9 mouse cellular contexts compared by ENCODE assay signal in genomic region chr16:34262731-34263460, GRCm38 (mm10).
A peak's percentile ranks its signal among the peaks of the same experiment; 100 is the strongest.
DNase-seq lines count a peak whose midpoint lies in the region; ATAC-seq lines count a peak whose summit lies in the region.
"Had no signal": no experiment of that assay in that cellular context is flagged by ENCODE, and none has a peak within 500 bp of the region (broad histone marks: within the 10 kb centered on the region; RNA-seq: fewer than 3 reads in every experiment).

No protein-coding gene starts in this region.

- ATAC-seq in neural tube, embryonic 11.5 days (ENCODE audit: insufficient read depth, low FRiP score, low TSS enrichment): no peak
- no peak for ATAC-seq in neural tube, embryonic 15.5 days (ENCODE audit: low FRiP score)
- ATAC-seq in intestine, embryonic 15.5 days: peak; percentile 77
- ATAC-seq in megakaryocyte, adult 5-6 weeks (ENCODE audit: poor library complexity, severe bottlenecking): no peak

- no peak overlapping the region for H3K9ac ChIP-seq in neural tube, embryonic 11.5 days (ENCODE audit: low read length)
- H3K9ac ChIP-seq in neural tube, embryonic 15.5 days (replicated peaks): no peak overlapping the region
- no peak overlapping the region for H3K9ac ChIP-seq in intestine, embryonic 15.5 days

- no peaks in the 10 kb centered on the region for H3K27me3 ChIP-seq in neural tube, embryonic 11.5 days (ENCODE audit: control insufficient read depth, insufficient read depth, low read length)
- H3K27me3 ChIP-seq in neural tube, embryonic 15.5 days (replicated peaks): 0 out of 2 replicates have a peak, but pooled peaks cover 6% of the 10 kb centered on the region
- no peaks in the 10 kb centered on the region for H3K27me3 ChIP-seq in intestine, embryonic 15.5 days (replicated peaks)

- peak; percentile 24 for DNase-seq in adrenal gland, postnatal 25 days
- no peak for DNase-seq in adrenal gland, adult 8-10 months
- peak; percentile 31 for DNase-seq in neural tube, embryonic 11.5 days (ENCODE audit: low spot score)
- peak; percentile 86 for DNase-seq in right cerebral cortex, adult 18-20 months
- no peak for DNase-seq in spleen, adult 12 weeks (ENCODE audit: low spot score)

- H3K27ac ChIP-seq in neural tube, embryonic 11.5 days (ENCODE audit: low read depth, low read length): no peak overlapping the region
- H3K27ac ChIP-seq in neural tube, embryonic 15.5 days (replicated peaks): no peak overlapping the region
- H3K27ac ChIP-seq in intestine, embryonic 15.5 days: no peak overlapping the region
- H3K27ac ChIP-seq: macrophage had no signal

- no peak overlapping the region for H3K4me3 ChIP-seq in neural tube, embryonic 11.5 days (ENCODE audit: low read depth, low read length)
- H3K4me3 ChIP-seq in neural tube, embryonic 15.5 days (replicated peaks): no peak overlapping the region
- H3K4me3 ChIP-seq in intestine, embryonic 15.5 days (replicated peaks): peak overlapping the region; percentile 11

- H3K4me2 ChIP-seq in neural tube, embryonic 11.5 days (ENCODE audit: low read depth): no peak overlapping the region
- no peak overlapping the region for H3K4me2 ChIP-seq in neural tube, embryonic 15.5 days
- H3K4me2 ChIP-seq in intestine, embryonic 15.5 days (replicated peaks): peak overlapping the region; percentile 53

- H3K36me3 ChIP-seq in neural tube, embryonic 11.5 days (ENCODE audit: control insufficient read depth, insufficient read depth, low read length): no peaks in the 10 kb centered on the region
- H3K36me3 ChIP-seq in neural tube, embryonic 15.5 days: no peaks in the 10 kb centered on the region
- no peaks in the 10 kb centered on the region for H3K36me3 ChIP-seq in intestine, embryonic 15.5 days

- no peaks in the 10 kb centered on the region for H3K9me3 ChIP-seq in neural tube, embryonic 11.5 days (ENCODE audit: control insufficient read depth, low read length)
- no peaks in the 10 kb centered on the region for H3K9me3 ChIP-seq in neural tube, embryonic 15.5 days (replicated peaks)
- H3K9me3 ChIP-seq in intestine, embryonic 15.5 days: no peaks in the 10 kb centered on the region

- 83% methylated on average over 21 of the region's 22 CpGs for WGBS in neural tube, embryonic 11.5 days
- WGBS in neural tube, embryonic 15.5 days: 61% methylated on average over 22 of the region's 22 CpGs
- 35% methylated on average over 22 of the region's 22 CpGs for WGBS in intestine, embryonic 15.5 days

- no peaks in the 10 kb centered on the region for H3K4me1 ChIP-seq in neural tube, embryonic 11.5 days (ENCODE audit: control insufficient read depth, insufficient read depth, low read length)
- H3K4me1 ChIP-seq in neural tube, embryonic 15.5 days: peaks cover 22% of the 10 kb centered on the region; the same call in 1 of the 2 replicates
- H3K4me1 ChIP-seq in intestine, embryonic 15.5 days (replicated peaks): peaks cover 13% of the 10 kb centered on the region

Comparison
In these comparisons a context has a peak if more than half of its experiments do, and no peak if none do; other contexts are left out.
1. DNase-seq: peak in adrenal gland, postnatal 25 days (single experiment), neural tube, embryonic 11.5 days (single experiment) and right cerebral cortex, adult 18-20 months (single experiment); none in adrenal gland, adult 8-10 months (single experiment) and spleen, adult 12 weeks (single experiment).